Mouse (Mus musculus): ENCODE results near the gene Cfap54. TPM values are rescaled to one million over a fixed set of nuclear protein-coding genes. Genes with fewer than 3 reads are reported as not detected.

Cfap54 gene
- total RNA-seq, 2 experiments from 2014 or later: 15.9 to 18.9 TPM

- DNase-seq (ENCODE audit: low spot score in 2 of 2): no peak
These were observed 138.4 kb downstream of the Cfap54 start for GRCm38 (mm10) chr10:92942848-92943645.

GRCm38 (mm10) chr10:92941616-92942015, 139.8 kb downstream of the Cfap54 start:
- no peak for DNase-seq (ENCODE audit: low spot score in 2 of 2)

GRCm38 (mm10) chr10:92937741-92938285, 143.6 kb downstream of the Cfap54 start:
- no peak for DNase-seq (ENCODE audit: low spot score in 2 of 2)

- DNase-seq (ENCODE audit: low spot score in 2 of 2): no peak
These were observed 144.3 kb downstream of the Cfap54 start for GRCm38 (mm10) chr10:92937091-92937490.

GRCm38 (mm10) chr10:92934506-92934905, 146.9 kb downstream of the Cfap54 start:
- DNase-seq (ENCODE audit: low spot score in 2 of 2): peak; percentile 6 to 40

GRCm38 (mm10) chr10:92933616-92934015, 147.8 kb downstream of the Cfap54 start:
- no peak for DNase-seq (ENCODE audit: low spot score in 2 of 2)

GRCm38 (mm10) chr10:92932464-92932863, 149.0 kb downstream of the Cfap54 start:
- DNase-seq (ENCODE audit: low spot score in 2 of 2): peak in 1 of 2 experiments; percentile 11

- DNase-seq (ENCODE audit: low spot score in 2 of 2): no peak
These were observed 151.4 kb downstream of the Cfap54 start for GRCm38 (mm10) chr10:92930036-92930435.

GRCm38 (mm10) chr10:92928256-92928655, 153.2 kb downstream of the Cfap54 start:
- peak in 1 of 2 experiments; percentile 4 for DNase-seq (ENCODE audit: low spot score in 2 of 2)

GRCm38 (mm10) chr10:92918551-92918950, 162.9 kb downstream of the Cfap54 start:
- no peak for DNase-seq (ENCODE audit: low spot score in 2 of 2)

GRCm38 (mm10) chr10:92907246-92907645, 174.2 kb downstream of the Cfap54 start:
- no peak for DNase-seq (ENCODE audit: low spot score in 2 of 2)

- no peak for DNase-seq (ENCODE audit: low spot score in 2 of 2)
These were observed 193.0 kb downstream of the Cfap54 start for GRCm38 (mm10) chr10:92888466-92888865.

- DNase-seq (ENCODE audit: low spot score in 2 of 2): no peak
These were observed 203.4 kb downstream of the Cfap54 start for GRCm38 (mm10) chr10:92878000-92878399.

GRCm38 (mm10) chr10:92840980-92841379, 240.4 kb downstream of the Cfap54 start:
- DNase-seq (ENCODE audit: low spot score in 2 of 2): no peak

- DNase-seq (ENCODE audit: low spot score in 2 of 2): no peak
These were observed 243.8 kb downstream of the Cfap54 start for GRCm38 (mm10) chr10:92837572-92837971.

GRCm38 (mm10) chr10:92837045-92837444, 244.4 kb downstream of the Cfap54 start:
- no peak for DNase-seq (ENCODE audit: low spot score in 2 of 2)

- DNase-seq (ENCODE audit: low spot score in 2 of 2): no peak
These were observed 259.9 kb downstream of the Cfap54 start for GRCm38 (mm10) chr10:92821499-92821898.

- DNase-seq (ENCODE audit: low spot score in 2 of 2): peak in 1 of 2 experiments; percentile 8
These were observed 263.2 kb downstream of the Cfap54 start for GRCm38 (mm10) chr10:92818190-92818589.

GRCm38 (mm10) chr10:92816903-92817302, 264.5 kb downstream of the Cfap54 start:
- no peak for DNase-seq (ENCODE audit: low spot score in 2 of 2)

- no peak for DNase-seq (ENCODE audit: low spot score in 2 of 2)
These were observed 270.5 kb downstream of the Cfap54 start for GRCm38 (mm10) chr10:92810894-92811293.

GRCm38 (mm10) chr10:92791908-92792307, 289.5 kb downstream of the Cfap54 start:
- no peak for DNase-seq (ENCODE audit: low spot score in 2 of 2)

GRCm38 (mm10) chr10:92791531-92791900, 289.9 kb downstream of the Cfap54 start:
- no peak for DNase-seq (ENCODE audit: low spot score in 2 of 2)
